Mouse (Mus musculus) myocyte (in vitro differentiated cells): ENCODE measurements around the gene Zmym3. TPM values are rescaled to one million over a fixed set of nuclear protein-coding genes. Genes with fewer than 3 reads are reported as not detected.

Source experiments
- H3K27me3 ChIP-seq: one replicate; pipeline ENCODE4 v1.6.1; 2011; ENCODE audit not compliant: control insufficient read depth, insufficient read depth, insufficient read length
- H3K36me3 ChIP-seq: one replicate; pipeline ENCODE4 v1.6.1; 2011; ENCODE audit not compliant: control insufficient read depth, insufficient read depth
- H3K4me2 ChIP-seq: one replicate; pipeline ENCODE4 v1.6.1; 2011; ENCODE audit warnings: low read depth, control low read depth
- H3K4me3 ChIP-seq: one replicate; pipeline ENCODE4 v1.5.1; 2011; ENCODE audit warnings: mild to moderate bottlenecking, control low read depth, moderate library complexity
- H3K79me2 ChIP-seq: one replicate; pipeline ENCODE4 v1.6.1; 2011; ENCODE audit not compliant: control insufficient read depth, insufficient read depth
- H3ac ChIP-seq: one replicate; pipeline ENCODE4 v1.6.1; 2011; ENCODE audit not compliant: control insufficient read depth, insufficient read length
- CEBPB ChIP-seq: IDR thresholded peaks from 2 replicates; pipeline ENCODE4 v1.6.1; 2011; ENCODE audit warnings: mild to moderate bottlenecking, moderate library complexity; ENCODE audit not compliant: poor library complexity, insufficient read depth, severe bottlenecking
- E2F4 ChIP-seq: IDR thresholded peaks from one replicate; pipeline ENCODE4 v1.6.1; 2011; ENCODE audit warnings: mild to moderate bottlenecking, control low read depth, moderate library complexity; ENCODE audit not compliant: insufficient read depth
- MAX ChIP-seq: IDR thresholded peaks from one replicate; pipeline ENCODE4 v1.6.1; 2011; ENCODE audit warnings: low read depth, mild to moderate bottlenecking, control low read depth
- MYOD1 ChIP-seq, 3 experiments: IDR thresholded peaks; one replicate each; pipeline ENCODE4 v1.6.1; 2011; ENCODE audit warnings: control low read depth in 2 of 3, low read depth in 2 of 3, mild to moderate bottlenecking in 2 of 3, moderate library complexity in 1 of 3; ENCODE audit not compliant: insufficient read length in 2 of 3, control insufficient read depth in 1 of 3
- MYOG ChIP-seq, 3 experiments: IDR thresholded peaks; one replicate each; pipeline ENCODE4 v1.6.1; 2011; ENCODE audit warnings: control low read depth in 2 of 3, low read depth in 2 of 3, mild to moderate bottlenecking in 2 of 3; ENCODE audit not compliant: insufficient read length in 2 of 3, control insufficient read depth in 1 of 3, insufficient read depth in 1 of 3
- POLR2A ChIP-seq: IDR thresholded peaks from one replicate; pipeline ENCODE4 v1.6.1; 2011; ENCODE audit warnings: low read depth, mild to moderate bottlenecking, control low read depth, moderate library complexity; ENCODE audit not compliant: insufficient read length
- POLR2AphosphoS2 ChIP-seq: IDR thresholded peaks from one replicate; pipeline ENCODE4 v1.6.1; 2011; ENCODE audit warnings: low read depth, control low read depth; ENCODE audit not compliant: insufficient read length
- REST ChIP-seq: IDR thresholded peaks from one replicate; pipeline ENCODE4 v1.6.1; 2011; ENCODE audit warnings: mild to moderate bottlenecking, control low read depth, moderate library complexity; ENCODE audit not compliant: insufficient read depth, insufficient read length
- SRF ChIP-seq: IDR thresholded peaks from one replicate; pipeline ENCODE4 v1.6.1; 2011; ENCODE audit warnings: low read depth; ENCODE audit not compliant: control insufficient read depth, insufficient read length
- TCF12 ChIP-seq: IDR thresholded peaks from one replicate; pipeline ENCODE4 v1.6.1; 2011; ENCODE audit warnings: mild to moderate bottlenecking, control low read depth; ENCODE audit not compliant: poor library complexity, insufficient read depth, severe bottlenecking
- TCF3 ChIP-seq: IDR thresholded peaks from one replicate; pipeline ENCODE4 v1.6.1; 2011; ENCODE audit warnings: low read depth, control low read depth; ENCODE audit not compliant: insufficient read length
- USF1 ChIP-seq: IDR thresholded peaks from one replicate; pipeline ENCODE4 v1.6.1; 2011; ENCODE audit warnings: low read depth, mild to moderate bottlenecking, control low read depth, moderate library complexity
- polyA plus RNA-seq: library from polyadenylated mRNA; unstranded; fragments of >200 nt; fragmentation: generic; extraction: Trizol; gene quantifications from one replicate; pipeline ENCODE4 v1.2.1, GENCODE M21; 2012; ENCODE audit warnings: missing spikeins

Gene Zmym3
- polyA plus RNA-seq, 1 experiment, result 16.9 TPM

GRCm38 (mm10) chrX:101429142-101429949, 8.7 kb upstream of the Zmym3 start, which contains the start of gene Nono:
Gene Nono (plus strand): TSS chrX:101429318.
- TF ChIP-seq CEBPB (no peak), MYOG (IDR thresholded peaks at IDR 0.05; ENCODE audit: control insufficient read depth in 1 of 3, insufficient read depth in 1 of 3, insufficient read length in 2 of 3, low read depth in 2 of 3) (no peak), POLR2A (peak; percentile 39), SRF (no peak), MYOD1 (IDR thresholded peaks at IDR 0.05; ENCODE audit: control insufficient read depth in 1 of 3, insufficient read length in 2 of 3, low read depth in 2 of 3) (no peak), TCF12 (no peak), POLR2AphosphoS2 (peak; percentile 37), TCF3 (no peak), E2F4 (no peak)
- Histone ChIP-seq H3K36me3 (peaks cover 4% of the 10 kb centered on the region), H3K79me2 (peaks cover 46% of the 10 kb centered on the region), H3K4me2 (peak within 1 kb of the TSS; percentile 73), H3K4me3 (peak within 1 kb of the TSS; percentile 63), H3K27me3 (no peaks in the 10 kb centered on the region), H3ac (peak within 1 kb of the TSS; percentile 6)

- TF ChIP-seq SRF, result no peak
- no peak for TF ChIP-seq CEBPB
- no peak for TF ChIP-seq TCF12
- TF ChIP-seq USF1, result no peak
- TF ChIP-seq MAX, result no peak
- TF ChIP-seq E2F4, result no peak
- no peak for TF ChIP-seq REST
- no peak for TF ChIP-seq POLR2A
- no peak for TF ChIP-seq POLR2AphosphoS2
- no peak for TF ChIP-seq TCF3
- TF ChIP-seq MYOG (IDR thresholded peaks at IDR 0.05; ENCODE audit: control insufficient read depth in 1 of 3, insufficient read depth in 1 of 3, insufficient read length in 2 of 3, low read depth in 2 of 3), result no peak
- no peak for TF ChIP-seq MYOD1 (IDR thresholded peaks at IDR 0.05; ENCODE audit: control insufficient read depth in 1 of 3, insufficient read length in 2 of 3, low read depth in 2 of 3)
- H3K79me2 ChIP-seq, result peaks cover 40% of the 10 kb centered on the region
- H3ac ChIP-seq, result no peak overlapping the region
- no peaks in the 10 kb centered on the region for H3K27me3 ChIP-seq
- H3K4me2 ChIP-seq, result peak overlapping the region; percentile 73
- H3K36me3 ChIP-seq, result peaks cover 4% of the 10 kb centered on the region
- peak overlapping the region; percentile 63 for H3K4me3 ChIP-seq
Measured at GRCm38 (mm10) chrX:101428785-101429141, 8.1 kb upstream of the Zmym3 start.

- peaks cover 30% of the 10 kb centered on the region for H3K79me2 ChIP-seq
- no peak overlapping the region for H3ac ChIP-seq
- H3K36me3 ChIP-seq, result peaks cover 3% of the 10 kb centered on the region
- H3K4me3 ChIP-seq, result no peak overlapping the region
- TF ChIP-seq MYOD1 (IDR thresholded peaks at IDR 0.05; ENCODE audit: control insufficient read depth in 1 of 3, insufficient read length in 2 of 3, low read depth in 2 of 3) (no peak), REST (no peak), POLR2AphosphoS2 (no peak), MAX (no peak), E2F4 (no peak)
- no peak overlapping the region for H3K4me2 ChIP-seq
- no peaks in the 10 kb centered on the region for H3K27me3 ChIP-seq
Measured at GRCm38 (mm10) chrX:101427774-101428173, 7.1 kb upstream of the Zmym3 start.

GRCm38 (mm10) chrX:101423462-101423861, 2.8 kb upstream of the Zmym3 start:
- H3K27me3 ChIP-seq, result no peaks in the 10 kb centered on the region
- TF ChIP-seq SRF (no peak), E2F4 (no peak), CEBPB (no peak), TCF3 (no peak), TCF12 (no peak), MYOG (IDR thresholded peaks at IDR 0.05; ENCODE audit: control insufficient read depth in 1 of 3, insufficient read depth in 1 of 3, insufficient read length in 2 of 3, low read depth in 2 of 3) (no peak), POLR2AphosphoS2 (no peak), MYOD1 (IDR thresholded peaks at IDR 0.05; ENCODE audit: control insufficient read depth in 1 of 3, insufficient read length in 2 of 3, low read depth in 2 of 3) (no peak), REST (no peak), POLR2A (no peak), USF1 (no peak), MAX (no peak)
- H3K36me3 ChIP-seq, result no peaks in the 10 kb centered on the region
- no peaks in the 10 kb centered on the region for H3K79me2 ChIP-seq
- no peak overlapping the region for H3K4me2 ChIP-seq
- H3K4me3 ChIP-seq, result no peak overlapping the region
- no peak overlapping the region for H3ac ChIP-seq
